Mouse (Mus musculus): Measurements from ENCODE around the gene Grid1.

- no peak for TF ChIP-seq POLR2A (IDR thresholded peaks at IDR 0.05; ENCODE audit: insufficient read depth, low read depth, low read length)
- TF ChIP-seq CTCF (IDR thresholded peaks at IDR 0.05; ENCODE audit: insufficient read depth, low read depth, low read length) = no peak
Observed at GRCm38 (mm10) chr14:35120089-35120488, 300.2 kb downstream of the Grid1 start.
